Mouse (Mus musculus) kidney, postnatal 10 days (tissue): ENCODE measurements at regions not wholly inside any gene's neighbourhood (a gene's known extent, or its start where the extent isn't known, plus 50 kb on each side); places are given as distances from the start of the nearest gene placed in this dataset.

Source experiments
- DNase-seq: peaks from one replicate; pipeline ENCODE4 v3.0.0; 2021; ENCODE audit warnings: mixed read lengths

DNA sequence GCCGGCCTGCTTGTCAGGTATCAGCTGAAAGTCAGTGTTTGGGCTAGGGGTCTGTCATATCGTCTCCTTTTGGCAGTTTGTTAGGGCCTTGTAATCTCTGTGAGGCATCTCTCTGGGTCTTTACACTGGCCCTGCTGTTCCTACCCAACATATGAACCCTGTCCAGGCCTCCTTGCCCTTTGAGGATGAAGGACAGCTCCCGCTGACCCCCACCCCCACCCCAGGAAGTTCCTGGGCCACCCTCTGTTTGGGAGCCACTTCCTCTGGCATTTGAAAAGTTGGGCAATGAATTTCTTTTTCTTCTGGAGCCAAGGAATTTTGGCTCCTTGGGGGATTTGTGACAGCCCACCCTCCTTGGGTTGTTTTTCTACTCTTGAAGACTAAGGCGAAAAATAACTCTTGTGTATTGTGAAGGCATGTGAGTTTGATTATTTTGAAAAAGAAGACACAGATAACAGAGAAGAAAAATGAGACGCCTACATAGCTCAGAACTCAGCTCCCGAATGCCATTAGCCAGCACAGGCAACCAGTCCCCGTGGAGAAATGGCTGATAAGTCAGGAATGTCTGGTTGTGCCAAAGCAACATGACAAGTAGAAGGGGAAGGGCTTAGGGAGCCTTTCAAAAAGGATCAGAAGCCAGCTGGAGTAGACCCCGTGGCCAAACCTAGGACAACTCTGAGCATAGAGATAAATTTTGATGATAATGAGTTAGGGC, 249.5 kb downstream of the Gm49356 start:
- DNase-seq: no peak

DNA sequence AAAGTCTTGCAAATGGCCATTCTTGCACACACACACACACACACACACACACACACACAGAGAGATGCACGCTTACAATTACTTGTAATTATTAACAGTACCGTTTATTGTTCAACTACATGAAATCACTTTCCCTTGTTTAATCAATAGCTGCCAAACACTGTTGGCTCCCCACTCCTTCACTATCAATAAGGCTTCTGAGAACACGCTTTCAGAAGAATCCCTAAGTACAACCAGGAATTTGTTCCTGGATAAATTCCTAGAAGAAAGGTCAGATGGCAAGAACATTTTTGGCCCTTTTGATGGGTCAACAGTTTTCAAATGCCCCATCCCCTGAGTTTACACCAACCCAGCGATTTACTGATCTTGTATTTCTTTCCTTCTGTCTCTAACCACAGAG, 252.5 kb downstream of the Gm49356 start:
- no peak for DNase-seq

DNA sequence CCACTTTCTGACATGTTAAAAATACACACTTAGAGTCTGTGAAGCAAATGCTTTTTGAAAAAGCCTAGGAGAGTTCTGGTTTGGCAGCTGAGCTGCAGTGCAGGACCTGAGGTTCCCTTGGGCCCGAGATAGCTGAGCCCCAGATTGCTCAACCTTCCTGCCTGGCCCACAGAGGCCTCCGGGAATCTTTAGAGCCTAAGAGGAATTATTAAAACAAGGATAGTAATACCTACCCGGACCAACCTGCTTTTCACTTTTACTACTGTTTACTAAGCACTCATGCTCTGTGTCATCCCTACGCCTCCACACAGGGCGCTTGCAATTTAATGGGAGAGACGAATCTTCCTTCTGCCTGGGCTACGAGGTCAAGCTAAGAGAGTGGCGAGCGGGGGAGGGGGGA, 253.4 kb downstream of the Gm49356 start:
- no peak for DNase-seq

DNA sequence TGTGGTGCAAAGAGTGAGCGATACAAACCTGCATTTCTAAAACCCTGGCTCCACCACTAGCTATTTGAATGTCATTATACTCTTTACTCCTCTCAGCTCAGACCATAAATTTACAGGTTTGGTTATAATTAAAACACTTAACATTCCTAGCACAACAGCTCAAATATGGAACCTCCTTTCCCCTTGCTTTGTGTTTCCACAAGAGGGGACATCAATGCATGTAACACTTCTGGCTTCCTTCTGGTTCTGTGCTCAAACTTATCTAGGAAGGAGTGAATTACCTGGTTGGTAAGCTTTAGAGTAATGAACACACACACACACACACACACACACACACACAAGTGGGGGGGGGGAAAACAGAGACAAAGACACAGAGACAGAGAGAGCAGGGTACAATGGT, 254.8 kb downstream of the Gm49356 start:
- no peak for DNase-seq

DNA sequence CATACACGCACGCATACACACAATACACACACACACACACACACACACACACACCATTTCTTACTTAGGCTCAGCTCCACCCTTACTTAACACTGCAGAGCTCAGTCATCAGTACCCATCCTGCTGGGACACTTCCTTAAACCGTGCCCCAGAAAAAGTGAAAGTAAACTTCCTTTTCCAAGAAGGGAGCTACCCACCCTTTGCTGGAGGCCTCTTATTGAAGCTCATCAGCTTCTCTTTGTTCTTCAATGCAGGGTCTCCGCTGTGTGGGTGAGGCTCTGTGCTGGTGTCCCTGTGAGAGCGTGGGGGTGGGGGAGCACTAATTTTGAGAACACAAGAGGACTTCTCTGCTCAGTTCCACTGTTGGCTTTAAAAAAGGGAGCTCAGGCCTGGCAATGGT, 256.6 kb downstream of the Gm49356 start:
- DNase-seq: no peak

DNA sequence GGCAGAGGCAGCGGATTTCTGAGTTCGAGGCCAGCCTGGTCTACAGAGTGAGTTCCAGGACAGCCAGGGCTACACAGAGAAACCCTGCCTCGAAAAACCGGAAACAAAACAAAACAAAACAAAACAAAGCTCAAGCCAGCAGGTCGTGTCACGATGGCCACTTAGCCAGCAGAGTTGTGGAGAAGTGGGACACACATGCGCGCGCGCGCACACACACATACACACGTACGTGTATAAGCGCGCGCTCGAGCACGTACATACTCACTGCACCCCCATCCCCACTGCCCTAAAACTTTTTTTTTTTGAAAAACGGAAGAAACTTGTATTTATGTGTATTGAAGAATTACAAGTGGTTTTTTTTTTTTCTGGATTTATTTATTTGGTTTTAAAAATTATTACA, 257.0 kb downstream of the Gm49356 start:
- DNase-seq: no peak

DNA sequence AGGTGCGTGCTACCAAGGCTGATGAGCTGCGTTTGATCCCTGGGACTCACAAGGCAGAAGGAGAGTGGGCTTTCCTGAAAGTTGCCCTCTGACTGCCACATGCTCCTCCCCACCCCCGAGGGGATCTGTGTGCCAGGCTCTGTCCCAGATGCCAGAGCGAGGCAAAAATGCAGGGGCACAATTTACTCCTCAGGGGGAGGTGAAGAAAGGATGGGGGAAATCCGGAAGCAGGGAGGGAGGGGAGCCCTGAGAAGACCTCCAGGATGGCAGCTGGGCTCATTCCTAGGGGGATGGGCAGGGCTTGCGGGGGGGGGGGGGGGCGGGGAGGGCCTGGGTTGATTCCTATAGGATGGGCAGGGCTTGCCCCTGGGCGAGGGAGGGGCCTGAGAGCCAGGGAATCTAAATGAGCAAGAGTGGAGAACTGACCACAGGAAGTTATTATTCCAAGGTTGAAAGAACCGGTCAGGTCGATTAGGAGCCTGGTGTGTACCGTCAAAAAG, 257.5 kb downstream of the Gm49356 start:
- no peak for DNase-seq

DNA sequence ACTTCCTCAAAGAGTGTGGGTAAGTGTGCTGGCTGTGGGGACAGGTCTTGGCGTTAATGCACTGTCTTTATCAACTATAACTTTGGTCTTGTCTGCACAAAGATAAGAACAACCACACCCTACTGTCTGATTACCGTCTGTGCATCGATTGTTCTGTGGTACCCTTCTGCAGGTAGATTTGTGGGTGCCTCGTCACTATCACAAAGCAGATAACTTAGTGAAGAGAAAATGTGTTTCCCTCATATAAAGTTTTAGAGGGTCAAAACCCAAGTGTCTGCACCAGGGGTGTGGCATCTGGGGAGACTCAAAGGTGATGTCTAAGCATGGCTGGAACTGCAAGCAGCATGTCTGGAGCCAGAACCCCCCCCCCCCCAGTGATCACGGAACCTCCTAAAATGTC, 259.4 kb downstream of the Gm49356 start:
- no peak for DNase-seq

DNA sequence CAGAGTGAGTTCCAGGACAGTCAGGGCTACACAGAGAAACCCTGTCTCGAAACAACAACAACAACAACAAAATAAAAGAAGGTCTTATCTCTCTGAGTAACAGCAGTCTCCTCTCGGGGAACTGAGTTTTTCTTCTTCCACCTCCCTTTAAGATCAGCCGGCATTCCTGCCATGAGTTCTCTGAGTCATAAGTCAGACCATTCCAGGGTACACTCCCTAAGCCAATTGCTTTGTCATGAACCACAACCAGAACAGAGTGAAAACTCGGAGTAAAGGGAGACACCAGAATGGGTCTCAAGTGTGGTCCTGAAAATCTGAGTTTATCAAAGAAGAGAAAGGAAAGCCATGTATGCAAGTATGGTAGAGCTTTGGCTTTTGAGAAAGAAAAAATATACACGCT, 262.4 kb downstream of the Gm49356 start:
- no peak for DNase-seq

DNA sequence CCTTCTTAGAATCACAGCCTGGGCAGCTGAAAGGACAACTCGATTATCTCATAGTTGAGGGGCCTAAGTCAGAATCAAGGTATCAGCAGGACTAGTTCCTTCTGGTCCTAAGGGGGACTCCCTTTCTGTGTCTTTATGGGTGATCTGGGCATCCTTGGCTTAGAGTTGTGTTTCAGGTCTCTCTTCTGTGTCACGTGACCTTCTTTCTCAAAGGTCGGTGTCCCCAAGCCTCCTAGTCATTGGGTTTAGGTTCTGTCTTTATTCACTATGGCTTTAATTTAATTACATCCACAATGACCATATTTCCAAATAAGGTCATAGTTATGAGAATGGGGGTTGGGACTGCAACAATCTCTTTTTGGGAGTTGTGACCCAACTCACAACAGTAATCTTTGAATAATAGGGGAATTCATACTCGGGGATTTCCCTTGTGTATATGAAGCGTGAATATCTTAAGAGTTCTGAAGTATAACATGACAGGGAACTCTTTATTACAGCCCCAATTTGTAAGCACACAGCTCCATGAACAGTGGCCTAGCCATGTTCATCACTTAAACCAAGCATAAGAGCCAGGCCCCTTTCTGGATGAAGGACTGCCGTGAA, 263.8 kb downstream of the Gm49356 start:
- no peak for DNase-seq

DNA sequence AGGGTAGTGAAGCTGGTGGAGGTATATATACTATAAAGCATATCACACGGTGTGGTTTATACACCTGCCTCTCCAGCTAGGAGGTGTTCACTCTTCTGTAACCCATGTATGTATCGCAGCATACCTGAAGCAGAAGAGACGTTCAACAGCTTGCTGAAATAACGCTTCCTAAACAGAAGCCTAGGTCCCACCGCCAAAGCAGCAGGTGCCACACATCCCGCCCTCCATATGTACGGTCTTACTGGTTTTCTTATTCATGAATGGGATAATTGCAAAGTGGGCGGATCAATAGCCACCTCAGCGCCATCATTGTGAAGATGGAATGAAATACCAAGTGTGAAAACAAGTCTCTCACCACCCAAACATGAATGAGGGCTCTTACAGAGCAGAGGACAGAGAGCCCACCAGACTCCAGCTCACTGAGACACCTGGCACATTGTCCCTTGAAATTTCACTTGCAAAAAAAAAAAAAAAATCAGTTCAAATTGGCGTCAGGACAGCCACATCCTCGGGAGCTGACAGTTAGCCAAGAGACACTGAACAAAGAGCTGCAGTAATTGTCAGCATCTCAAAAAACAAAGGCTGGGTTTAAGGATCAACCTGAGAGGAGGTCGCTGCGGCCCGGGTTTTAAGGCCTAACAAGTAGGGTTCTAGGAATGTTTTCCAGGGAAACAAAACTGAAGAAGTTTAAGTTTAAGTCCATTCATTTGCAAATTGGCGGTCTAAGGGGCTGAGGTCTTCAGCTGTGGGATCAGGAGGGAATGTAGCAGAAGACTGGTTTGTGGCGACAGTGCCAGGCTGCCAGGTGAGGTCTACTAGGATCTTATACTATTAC, 264.5 kb downstream of the Gm49356 start:
- no peak for DNase-seq

DNA sequence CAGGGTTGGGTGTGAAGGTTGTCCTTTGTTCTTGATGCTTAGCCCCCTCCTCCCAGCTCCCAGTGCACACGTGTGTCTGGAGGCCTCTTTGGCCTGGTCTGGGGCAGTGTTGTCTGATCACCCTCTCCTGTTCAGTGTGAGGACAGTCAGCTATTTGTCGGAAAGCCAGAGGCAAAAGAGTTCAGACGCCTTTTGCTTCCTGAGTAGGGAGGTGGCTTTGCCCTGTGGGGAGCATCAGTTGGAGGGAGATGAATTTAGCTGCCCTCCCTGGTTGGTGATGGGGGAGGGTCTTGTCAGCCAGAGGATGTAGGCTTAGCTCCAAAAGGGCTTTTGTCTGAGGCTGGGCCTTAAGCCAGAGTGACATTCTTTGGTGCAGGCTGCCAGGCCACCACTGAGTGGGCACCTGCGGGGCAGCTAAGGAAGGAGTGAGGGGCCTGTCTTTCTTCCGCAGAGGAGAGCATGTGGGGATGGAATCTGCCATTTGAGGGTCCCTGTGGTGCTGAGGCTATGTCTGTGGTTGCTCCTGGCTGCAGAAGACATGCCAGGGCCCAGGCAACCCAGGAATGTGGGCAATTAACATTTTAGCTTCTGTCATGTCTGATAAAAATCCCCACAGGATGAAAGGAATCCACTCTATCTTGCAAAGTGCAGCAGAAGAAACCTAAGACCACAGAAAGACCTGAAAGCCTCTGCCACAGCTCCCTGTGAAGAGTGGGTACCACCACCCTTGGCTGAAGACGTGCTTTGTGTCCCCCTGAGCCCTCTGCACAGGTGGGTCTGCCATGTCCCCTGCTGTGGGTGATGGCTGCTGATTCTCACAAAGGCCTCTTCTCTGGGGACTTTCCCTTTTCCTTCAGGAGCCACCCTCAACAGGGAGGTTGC, 265.6 kb downstream of the Gm49356 start:
- peak; percentile 41 for DNase-seq

DNA sequence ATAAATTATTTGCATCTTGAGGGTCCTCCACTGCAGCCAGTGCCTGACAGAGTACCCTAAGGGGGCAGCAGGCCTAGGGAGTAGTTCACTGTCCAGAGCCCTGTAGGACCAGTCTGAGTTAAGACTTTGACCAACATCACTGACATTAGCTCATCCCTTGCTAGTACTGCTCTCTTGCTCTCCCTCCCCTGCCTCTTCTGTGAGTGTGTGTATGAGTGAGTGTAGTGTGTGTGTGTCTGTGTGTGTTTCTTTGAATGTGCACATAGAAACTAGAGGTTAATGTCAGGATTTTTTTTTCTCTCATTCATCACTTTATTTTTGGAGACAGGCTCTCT, 266.2 kb downstream of the Gm49356 start:
- no peak for DNase-seq

DNA sequence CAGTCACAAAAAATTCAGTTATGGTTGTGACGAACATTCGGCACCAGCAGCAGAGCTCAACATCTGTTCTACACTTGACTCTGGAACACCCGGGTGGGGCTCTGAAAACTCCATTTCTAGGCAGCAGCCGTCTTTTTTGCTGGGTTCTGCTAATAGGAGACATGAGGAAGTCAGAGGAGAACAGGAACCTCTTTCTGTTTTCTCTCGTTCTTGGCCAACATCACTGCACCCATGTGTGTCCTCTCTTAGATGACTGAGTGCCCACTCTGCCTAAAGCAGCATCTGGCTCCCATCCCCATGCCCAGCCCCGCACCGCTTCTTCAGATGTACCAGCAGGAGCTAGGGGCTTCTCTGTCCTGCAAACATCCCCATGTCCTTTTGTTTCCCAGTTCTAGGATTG, 267.2 kb downstream of the Gm49356 start:
- DNase-seq: no peak

DNA sequence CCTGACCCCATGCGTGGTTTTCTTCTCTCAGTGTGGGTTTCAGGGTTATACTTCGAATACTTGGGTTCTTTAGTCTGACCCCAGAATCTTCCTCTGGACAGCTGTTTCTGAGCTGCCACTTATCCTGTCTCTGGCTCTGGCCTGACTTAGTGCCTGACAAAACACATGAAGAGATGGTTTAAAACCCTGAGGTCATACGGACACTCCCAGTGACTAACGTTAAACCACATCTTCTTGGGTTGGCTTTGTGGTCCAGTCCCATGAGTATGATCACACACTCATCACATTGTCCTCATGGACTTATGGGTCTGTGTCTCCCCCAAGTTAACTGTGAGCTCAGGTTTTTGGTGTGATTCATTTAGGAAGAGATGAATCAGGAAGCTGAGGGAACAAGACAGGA, 269.7 kb downstream of the Gm49356 start:
- no peak for DNase-seq

DNA sequence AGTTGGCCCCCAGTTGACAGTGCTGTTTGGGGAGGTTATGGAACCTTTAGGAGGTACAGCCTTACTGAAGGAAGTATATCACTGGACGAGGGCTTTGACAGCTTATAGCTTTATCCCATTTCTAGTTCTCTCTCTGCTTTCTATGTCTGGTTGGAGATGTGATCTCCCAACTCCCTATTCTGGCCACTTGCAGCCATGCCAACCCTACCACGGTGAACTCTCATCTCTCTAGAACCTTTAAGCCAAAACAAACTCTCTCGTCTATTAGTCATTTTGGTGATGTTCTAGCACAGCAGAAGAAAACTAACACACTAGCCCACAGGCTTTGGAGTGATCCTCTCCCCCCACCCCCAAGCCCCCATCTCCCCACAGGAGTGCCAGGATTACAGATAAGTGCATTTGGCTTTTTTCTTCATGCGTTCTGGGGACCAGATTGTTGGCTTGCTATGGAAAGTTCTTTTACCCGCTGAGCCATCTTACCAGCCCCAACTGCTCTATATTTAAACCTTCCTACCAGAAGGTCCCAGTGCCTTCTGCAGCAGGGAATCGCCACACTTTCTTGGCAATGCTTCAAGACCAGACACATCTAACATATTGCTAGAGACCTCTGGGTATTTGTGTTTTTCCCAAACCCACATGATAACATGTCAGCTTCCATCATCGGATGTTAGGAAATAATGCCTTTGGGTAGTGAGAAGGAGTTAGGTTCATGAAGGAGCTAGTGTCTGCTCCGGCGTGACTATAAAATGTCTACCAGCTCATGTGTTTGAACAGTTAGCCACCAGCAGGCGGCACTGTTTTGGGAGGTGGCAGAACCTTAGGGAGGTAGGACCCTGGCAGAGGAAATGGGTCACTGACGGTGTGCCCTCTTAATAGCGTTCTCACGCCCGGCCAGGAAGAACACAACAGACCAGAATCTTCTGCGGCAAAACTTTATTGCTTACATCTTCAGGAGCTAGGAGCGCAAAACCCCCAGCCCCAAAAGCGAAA, 272.1 kb downstream of the Gm49356 start:
- DNase-seq: no peak

DNA sequence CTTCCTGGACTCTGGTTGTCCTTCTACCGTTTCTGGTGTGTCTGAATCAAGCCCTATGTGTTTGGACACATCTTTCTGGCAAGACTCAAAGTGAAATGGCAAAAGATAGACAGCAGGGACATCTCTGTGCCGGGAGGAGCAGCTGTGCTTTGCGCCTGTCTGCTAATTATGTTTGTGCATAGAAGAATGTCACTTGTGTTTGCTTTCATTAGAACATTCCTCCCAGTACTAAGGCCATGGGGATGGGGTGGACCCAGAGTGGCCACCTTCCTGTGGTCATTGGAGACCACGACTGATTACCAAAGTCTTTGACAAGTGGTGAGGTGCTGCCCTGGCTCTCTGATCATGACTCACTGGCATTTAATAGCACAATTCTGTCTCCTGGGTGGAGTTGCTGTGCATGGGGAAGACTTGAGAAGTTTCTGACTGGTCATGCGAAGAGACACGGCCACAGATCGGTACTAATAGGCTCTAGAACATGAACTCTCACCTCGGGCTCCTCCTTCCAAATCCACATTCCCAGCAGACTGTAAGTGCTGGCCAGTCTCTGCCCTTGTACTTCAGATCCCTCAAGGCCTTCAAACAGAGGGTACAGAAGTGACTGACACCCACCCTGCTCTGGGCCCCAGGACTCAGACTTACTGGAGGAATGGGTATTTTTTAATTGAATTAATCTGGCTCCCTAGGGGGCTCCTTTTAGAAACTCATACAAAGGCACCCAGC, 279.0 kb downstream of the Gm49356 start:
- DNase-seq: no peak

DNA sequence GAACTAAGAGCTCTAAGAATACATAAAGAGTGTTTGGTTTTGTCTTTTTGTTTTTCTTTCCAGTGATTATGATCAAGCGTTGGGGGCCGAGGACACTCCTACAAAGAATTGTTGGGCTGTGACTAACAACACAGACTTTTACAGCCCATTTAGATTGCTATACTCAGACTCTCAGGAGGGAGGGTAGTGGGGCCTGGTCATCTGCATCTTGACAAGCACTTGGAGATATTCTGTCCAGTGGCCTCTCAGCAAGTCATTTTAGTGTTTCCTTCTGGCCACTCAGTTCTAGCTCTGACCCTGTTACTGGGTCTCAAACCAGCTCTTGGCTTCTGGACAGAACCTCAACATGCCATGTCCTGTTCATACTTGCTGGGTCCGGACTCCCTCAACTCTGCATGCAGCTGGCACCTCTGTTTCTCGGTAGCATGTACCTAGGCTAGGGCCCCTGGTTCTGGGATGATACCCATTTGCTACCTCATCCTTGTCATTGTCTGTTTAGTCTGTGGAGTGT, 279.6 kb downstream of the Gm49356 start:
- DNase-seq: no peak

DNA sequence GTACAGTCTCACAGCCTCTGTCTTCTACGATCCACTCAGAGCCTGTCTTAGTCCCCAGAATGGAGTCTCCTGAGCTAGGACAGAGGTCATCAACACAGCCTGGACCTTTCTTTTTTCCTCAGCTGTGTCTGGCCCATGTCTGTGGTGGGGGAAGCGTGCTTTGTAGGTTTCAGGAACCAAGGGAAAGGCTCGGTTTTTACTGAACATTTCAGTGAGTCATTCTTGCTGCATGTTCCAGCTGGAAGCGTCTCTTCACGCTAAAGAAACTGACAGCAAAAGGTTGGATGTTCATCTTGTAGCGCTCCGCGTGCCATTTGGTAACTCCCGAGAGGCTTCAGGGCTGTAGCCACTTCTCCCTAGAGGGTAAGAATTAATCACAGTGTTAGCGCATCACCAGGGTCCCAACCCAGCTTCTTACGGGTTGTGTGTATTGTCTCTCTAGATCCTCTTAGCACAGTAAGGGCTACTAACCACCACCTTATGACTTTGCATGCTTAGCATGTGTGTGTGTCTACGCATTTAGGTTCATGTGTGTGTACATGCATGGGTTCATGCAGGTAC, 280.2 kb downstream of the Gm49356 start:
- DNase-seq: no peak

DNA sequence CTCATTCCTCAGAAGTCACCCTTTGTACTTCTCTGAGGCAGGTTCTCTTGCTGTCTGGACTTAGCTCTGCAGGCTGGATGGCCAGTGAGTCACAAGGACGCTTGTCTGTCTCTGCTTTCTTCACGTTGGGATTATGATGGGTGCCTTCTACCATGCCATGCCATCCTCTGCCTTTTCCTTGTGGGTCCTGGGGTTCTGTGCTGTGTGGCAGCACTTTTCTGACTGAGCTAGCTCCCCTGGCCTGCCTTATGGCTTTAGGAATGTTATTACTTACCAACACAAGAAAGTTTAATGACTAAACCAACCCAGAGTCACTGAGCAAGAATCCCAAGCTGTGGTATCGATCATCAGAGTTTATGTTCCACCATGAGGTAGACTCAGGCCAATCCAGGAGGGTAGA, 280.7 kb downstream of the Gm49356 start:
- no peak for DNase-seq
